Mouse (Mus musculus): ENCODE data around the gene Pigk. TPM values are rescaled to one million over a fixed set of nuclear protein-coding genes. Genes with fewer than 3 reads are reported as not detected.

Gene Pigk
- total and polyA plus RNA-seq, 3 experiments, result 4.1 to 39.2 (median 34.2) TPM

DNA sequence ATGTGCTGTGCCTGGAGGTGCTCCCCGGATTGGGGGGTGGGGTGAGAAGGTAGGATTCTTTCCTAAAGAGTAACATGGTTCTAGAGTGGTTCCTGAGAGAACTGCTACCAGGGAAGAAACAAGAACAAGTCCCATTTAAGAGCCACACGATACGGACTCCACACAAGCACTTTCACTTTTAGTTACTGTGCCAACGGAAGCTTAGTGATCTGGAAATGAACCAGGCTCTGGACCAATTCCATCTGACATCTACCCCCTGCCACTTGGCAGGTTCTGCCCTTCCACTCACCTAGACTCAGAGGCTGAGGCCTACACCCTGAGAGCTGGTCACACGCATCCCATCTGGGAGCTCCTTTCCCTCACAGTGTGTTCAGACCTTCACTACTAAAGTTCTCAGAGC lies 78.7 kb downstream of the Pigk start:
- no peak overlapping the region for H3K4me3 ChIP-seq (ENCODE audit: low read depth, low read length)
- H3K9me3 ChIP-seq (replicated peaks), result no peaks in the 10 kb centered on the region
- peaks cover 41% of the 10 kb centered on the region for H3K36me3 ChIP-seq (replicated peaks)
- peaks cover 4% of the 10 kb centered on the region for H3K4me1 ChIP-seq (ENCODE audit: insufficient read depth, low read depth, low read length)
- ATAC-seq (ENCODE audit: extremely low read depth, insufficient number of reproducible peaks, low FRiP score, poor library complexity, severe bottlenecking) (no peak), DNase-seq (ENCODE audit: low spot score) (no peak)
- no peaks in the 10 kb centered on the region for H3K27me3 ChIP-seq (ENCODE audit: insufficient read depth, low read length)
- TF ChIP-seq GATA2 (IDR thresholded peaks at IDR 0.05; ENCODE audit: borderline replicate concordance, low read depth, low read length) (no peak), GATA1 (IDR thresholded peaks at IDR 0.05; ENCODE audit: borderline replicate concordance, low read length) (no peak), CTCF (IDR thresholded peaks at IDR 0.05; ENCODE audit: low read depth, low read length) (no peak), POLR2AphosphoS5 (IDR thresholded peaks at IDR 0.05; ENCODE audit: insufficient replicate concordance, low read depth, low read length) (no peak), TAL1 (conservative IDR thresholded peaks at IDR 0.05; ENCODE audit: low read depth, low read length) (no peak)

DNA sequence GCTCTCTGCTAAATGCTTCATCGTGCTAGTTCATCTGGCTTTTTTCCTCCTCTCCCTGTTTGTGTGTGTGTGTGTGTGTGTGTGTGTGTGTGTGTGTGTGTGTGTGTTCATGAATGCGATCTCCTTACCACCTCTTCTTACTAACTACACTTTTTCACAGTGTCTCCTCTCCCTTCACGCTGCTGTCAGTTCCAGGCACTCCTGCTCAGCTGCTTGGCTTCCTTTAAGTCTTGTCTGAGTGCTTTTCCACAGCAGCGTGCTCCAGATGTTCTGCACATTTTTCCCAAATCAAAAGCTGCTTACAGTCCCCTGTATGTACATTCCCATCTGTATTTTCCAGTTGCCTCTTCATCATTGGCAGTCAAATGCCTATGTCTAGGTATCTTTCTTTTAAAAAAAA lies 79.1 kb downstream of the Pigk start:
- no peak for DNase-seq (ENCODE audit: low spot score)
- Histone ChIP-seq H3K9me3 (replicated peaks) (no peaks in the 10 kb centered on the region), H3K27me3 (ENCODE audit: insufficient read depth, low read length) (no peaks in the 10 kb centered on the region), H3K4me3 (ENCODE audit: low read depth, low read length) (no peak overlapping the region), H3K4me1 (ENCODE audit: insufficient read depth, low read depth, low read length) (peaks cover 4% of the 10 kb centered on the region), H3K36me3 (replicated peaks) (peaks cover 37% of the 10 kb centered on the region)
- ATAC-seq (ENCODE audit: extremely low read depth, insufficient number of reproducible peaks, low FRiP score, poor library complexity, severe bottlenecking), result no peak
- TF ChIP-seq TAL1 (conservative IDR thresholded peaks at IDR 0.05; ENCODE audit: low read depth, low read length) (no peak), POLR2AphosphoS5 (IDR thresholded peaks at IDR 0.05; ENCODE audit: insufficient replicate concordance, low read depth, low read length) (no peak), GATA1 (IDR thresholded peaks at IDR 0.05; ENCODE audit: borderline replicate concordance, low read length) (no peak), CTCF (IDR thresholded peaks at IDR 0.05; ENCODE audit: low read depth, low read length) (no peak), GATA2 (IDR thresholded peaks at IDR 0.05; ENCODE audit: borderline replicate concordance, low read depth, low read length) (no peak)

DNA sequence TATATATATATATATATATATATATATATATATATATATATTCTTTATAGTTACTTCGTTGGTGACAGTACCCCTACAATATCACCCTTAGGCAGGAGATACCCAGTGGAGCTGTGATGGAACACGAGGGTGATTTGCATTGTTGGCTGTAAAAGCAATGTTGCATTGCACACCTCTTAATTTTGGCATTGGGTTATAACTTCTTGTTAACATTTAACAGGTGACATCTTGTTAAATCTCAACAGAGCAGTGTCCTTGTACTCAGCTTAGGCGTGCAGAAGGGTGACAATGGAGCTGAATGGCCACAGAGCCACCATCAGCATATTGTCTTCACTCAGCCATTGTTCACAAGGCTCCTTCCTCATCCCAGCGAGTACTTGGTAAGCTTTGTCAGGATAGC lies 82.3 kb downstream of the Pigk start:
- no peaks in the 10 kb centered on the region for H3K27me3 ChIP-seq (ENCODE audit: insufficient read depth, low read length)
- H3K4me1 ChIP-seq (ENCODE audit: insufficient read depth, low read depth, low read length), result peaks cover 21% of the 10 kb centered on the region
- peaks cover 17% of the 10 kb centered on the region for H3K36me3 ChIP-seq (replicated peaks)
- no peak for TF ChIP-seq TAL1 (conservative IDR thresholded peaks at IDR 0.05; ENCODE audit: low read depth, low read length)
- no peak for TF ChIP-seq CTCF (IDR thresholded peaks at IDR 0.05; ENCODE audit: low read depth, low read length)
- no peak for TF ChIP-seq GATA1 (IDR thresholded peaks at IDR 0.05; ENCODE audit: borderline replicate concordance, low read length)
- TF ChIP-seq GATA2 (IDR thresholded peaks at IDR 0.05; ENCODE audit: borderline replicate concordance, low read depth, low read length), result no peak
- TF ChIP-seq POLR2AphosphoS5 (IDR thresholded peaks at IDR 0.05; ENCODE audit: insufficient replicate concordance, low read depth, low read length), result no peak
- no peaks in the 10 kb centered on the region for H3K9me3 ChIP-seq (replicated peaks)
- ATAC-seq (ENCODE audit: extremely low read depth, insufficient number of reproducible peaks, low FRiP score, poor library complexity, severe bottlenecking) (no peak), DNase-seq (ENCODE audit: low spot score) (no peak)
- H3K4me3 ChIP-seq (ENCODE audit: low read depth, low read length), result no peak overlapping the region

DNA sequence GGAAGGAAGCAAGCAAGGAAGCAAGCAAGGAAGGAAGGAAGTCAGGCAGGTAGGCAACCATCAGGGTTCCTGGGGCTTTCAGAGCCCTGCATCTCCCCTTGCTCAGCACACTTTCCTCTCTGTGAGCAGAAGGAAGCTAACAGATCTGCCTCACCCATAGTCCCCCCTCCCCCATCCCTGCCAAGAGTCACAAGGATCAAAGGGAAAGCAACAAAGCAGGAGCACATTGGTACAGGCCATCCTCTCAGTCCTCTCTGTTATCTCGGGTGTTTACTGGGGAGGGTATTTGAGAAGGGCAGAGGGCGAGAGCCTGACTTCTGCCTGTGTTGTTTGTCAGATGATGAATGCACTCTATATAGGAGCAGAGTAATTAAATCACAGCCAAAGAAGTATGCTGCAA lies 83.5 kb downstream of the Pigk start:
- Histone ChIP-seq H3K4me1 (ENCODE audit: insufficient read depth, low read depth, low read length) (peaks cover 21% of the 10 kb centered on the region), H3K27me3 (ENCODE audit: insufficient read depth, low read length) (no peaks in the 10 kb centered on the region), H3K36me3 (replicated peaks) (peaks cover 5% of the 10 kb centered on the region), H3K9me3 (replicated peaks) (no peaks in the 10 kb centered on the region), H3K4me3 (ENCODE audit: low read depth, low read length) (no peak overlapping the region)
- ATAC-seq (ENCODE audit: extremely low read depth, insufficient number of reproducible peaks, low FRiP score, poor library complexity, severe bottlenecking) (no peak), DNase-seq (ENCODE audit: low spot score) (no peak)
- TF ChIP-seq CTCF (IDR thresholded peaks at IDR 0.05; ENCODE audit: low read depth, low read length), result no peak
- no peak for TF ChIP-seq GATA2 (IDR thresholded peaks at IDR 0.05; ENCODE audit: borderline replicate concordance, low read depth, low read length)
- TF ChIP-seq POLR2AphosphoS5 (IDR thresholded peaks at IDR 0.05; ENCODE audit: insufficient replicate concordance, low read depth, low read length), result no peak
- TF ChIP-seq TAL1 (conservative IDR thresholded peaks at IDR 0.05; ENCODE audit: low read depth, low read length), result no peak
- TF ChIP-seq GATA1 (IDR thresholded peaks at IDR 0.05; ENCODE audit: borderline replicate concordance, low read length), result no peak

DNA sequence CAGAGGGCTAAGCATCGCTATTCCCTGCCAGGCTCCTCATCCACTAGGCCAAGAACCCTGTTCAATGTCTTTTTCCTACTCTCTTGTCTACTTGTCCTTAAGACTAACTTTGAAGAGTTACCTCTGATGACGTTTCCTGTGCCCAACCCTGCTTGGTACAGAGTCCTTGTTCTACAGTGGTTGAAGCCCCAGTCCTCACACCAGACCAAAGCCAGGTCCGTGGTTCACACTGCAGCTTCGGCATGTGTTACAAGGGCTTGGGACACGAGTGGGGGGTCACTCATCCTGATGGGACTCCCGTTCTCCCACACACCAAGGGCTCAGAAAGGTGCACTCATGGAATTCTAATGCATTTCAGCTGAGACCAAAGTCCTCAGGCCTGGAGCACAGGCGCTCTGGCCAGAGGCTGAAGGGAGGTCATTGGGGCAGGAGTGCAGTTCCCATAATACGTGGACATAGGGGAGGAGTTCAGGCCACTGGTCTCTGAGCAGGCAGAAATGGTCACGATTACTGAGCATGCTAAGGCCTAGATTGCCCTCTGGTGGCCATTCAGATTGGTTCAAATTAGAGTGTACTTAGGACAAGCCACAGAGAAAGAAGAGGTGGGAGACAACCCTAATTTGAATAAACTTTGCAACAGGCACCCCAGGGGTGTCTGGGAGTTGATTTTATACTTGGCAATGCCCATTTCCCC lies 86.0 kb downstream of the Pigk start:
- ATAC-seq (ENCODE audit: extremely low read depth, insufficient number of reproducible peaks, low FRiP score, poor library complexity, severe bottlenecking) (peak; percentile 68), DNase-seq (ENCODE audit: low spot score) (peak; percentile 38)
- Histone ChIP-seq H3K36me3 (replicated peaks) (no peaks in the 10 kb centered on the region), H3K27me3 (ENCODE audit: insufficient read depth, low read length) (no peaks in the 10 kb centered on the region), H3K9me3 (replicated peaks) (no peaks in the 10 kb centered on the region), H3K4me1 (ENCODE audit: insufficient read depth, low read depth, low read length) (peaks cover 21% of the 10 kb centered on the region), H3K4me3 (ENCODE audit: low read depth, low read length) (no peak overlapping the region)
- TF ChIP-seq CTCF (IDR thresholded peaks at IDR 0.05; ENCODE audit: low read depth, low read length) (0 out of 2 replicates have a peak, but pooled peaks have one; percentile 10), TAL1 (conservative IDR thresholded peaks at IDR 0.05; ENCODE audit: low read depth, low read length) (no peak)

DNA sequence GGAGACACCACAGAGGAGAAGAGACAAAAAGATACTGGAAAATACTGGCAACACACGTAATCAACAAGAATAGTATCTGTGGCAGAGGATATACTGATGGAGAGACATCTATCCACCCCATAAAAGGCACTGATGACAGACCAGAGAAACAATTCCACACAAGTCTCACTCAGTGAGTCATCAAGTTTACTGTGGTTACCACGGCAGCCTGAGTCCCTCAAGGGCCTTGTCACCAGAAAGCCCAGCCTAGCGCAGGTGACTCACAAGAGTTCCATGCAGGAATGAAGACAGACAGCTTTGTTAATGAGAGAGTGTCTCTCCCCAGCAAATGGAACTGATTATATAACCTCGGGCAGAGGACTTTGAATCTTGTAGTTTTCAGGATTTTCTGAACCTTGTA lies 100.0 kb downstream of the Pigk start:
- no peak for ATAC-seq (ENCODE audit: extremely low read depth, insufficient number of reproducible peaks, low FRiP score, poor library complexity, severe bottlenecking)
- DNase-seq (ENCODE audit: low spot score), result no peak

More for the DNA sequence above, 100.0 kb downstream of the Pigk start:
- Histone ChIP-seq H3K36me3 (replicated peaks) (no peaks in the 10 kb centered on the region), H3K27me3 (ENCODE audit: insufficient read depth, low read length) (no peaks in the 10 kb centered on the region), H3K4me1 (ENCODE audit: insufficient read depth, low read depth, low read length) (no peaks in the 10 kb centered on the region), H3K9me3 (replicated peaks) (no peaks in the 10 kb centered on the region), H3K4me3 (ENCODE audit: low read depth, low read length) (no peak overlapping the region)
- no peak for TF ChIP-seq GATA1 (IDR thresholded peaks at IDR 0.05; ENCODE audit: borderline replicate concordance, low read length)
- no peak for TF ChIP-seq TAL1 (conservative IDR thresholded peaks at IDR 0.05; ENCODE audit: low read depth, low read length)

Data from G1E (cell line).